Mouse (Mus musculus): Measurements from ENCODE around the gene Rxfp2. TPM values are rescaled to one million over a fixed set of nuclear protein-coding genes. Genes with fewer than 3 reads are reported as not detected.
A peak's percentile ranks its signal among the peaks of the same experiment; 100 is the strongest.

The Rxfp2 gene
- polyA plus RNA-seq, 1 experiment from 2014 or later, result 0.70 TPM

- no peak overlapping the region for H3K27ac ChIP-seq
- no peak for DNase-seq (ENCODE audit: low spot score)
- peaks cover 8% of the 10 kb centered on the region; the same call in 1 of the 2 replicates for H3K4me1 ChIP-seq (replicated peaks; ENCODE audit: control insufficient read depth, insufficient read depth, low read length)
- no peaks in the 10 kb centered on the region for H3K27me3 ChIP-seq (ENCODE audit: control insufficient read depth, insufficient read depth, low read length)
- no peak for ATAC-seq (ENCODE audit: low FRiP score)
- H3K4me2 ChIP-seq (replicated peaks), result no peak overlapping the region
- H3K4me3 ChIP-seq (replicated peaks; ENCODE audit: low read length), result no peak overlapping the region
- 81% methylated on average over 9 of the region's 9 CpGs for whole genome bisulfite sequencing
- H3K9me3 ChIP-seq (ENCODE audit: control insufficient read depth, low read length), result no peaks in the 10 kb centered on the region
- no peak overlapping the region for H3K9ac ChIP-seq
- H3K36me3 ChIP-seq (replicated peaks; ENCODE audit: control insufficient read depth, insufficient read depth), result no peaks in the 10 kb centered on the region
These were observed 107.4 kb downstream of the Rxfp2 start for GRCm38 (mm10) chr5:150125920-150126319.

- 79% methylated on average over 8 of the region's 8 CpGs for WGBS
- H3K4me3 ChIP-seq (replicated peaks; ENCODE audit: low read length), result no peak overlapping the region
- no peaks in the 10 kb centered on the region for H3K27me3 ChIP-seq (ENCODE audit: control insufficient read depth, insufficient read depth, low read length)
- peaks cover 8% of the 10 kb centered on the region; the same call in 1 of the 2 replicates for H3K4me1 ChIP-seq (replicated peaks; ENCODE audit: control insufficient read depth, insufficient read depth, low read length)
- no peak overlapping the region for H3K9ac ChIP-seq
- H3K4me2 ChIP-seq (replicated peaks), result no peak overlapping the region
- DNase-seq (ENCODE audit: low spot score) (no peak), ATAC-seq (ENCODE audit: low FRiP score) (no peak)
- no peak overlapping the region for H3K27ac ChIP-seq
- no peaks in the 10 kb centered on the region for H3K36me3 ChIP-seq (replicated peaks; ENCODE audit: control insufficient read depth, insufficient read depth)
- no peaks in the 10 kb centered on the region for H3K9me3 ChIP-seq (ENCODE audit: control insufficient read depth, low read length)
These were observed 110.0 kb downstream of the Rxfp2 start for GRCm38 (mm10) chr5:150128432-150128831.

- Histone ChIP-seq H3K9me3 (ENCODE audit: control insufficient read depth, low read length) (no peaks in the 10 kb centered on the region), H3K4me2 (replicated peaks) (no peak overlapping the region), H3K27ac (peak overlapping the region; percentile 0; the same call in 1 of the 2 replicates), H3K27me3 (ENCODE audit: control insufficient read depth, insufficient read depth, low read length) (no peaks in the 10 kb centered on the region), H3K4me1 (replicated peaks; ENCODE audit: control insufficient read depth, insufficient read depth, low read length) (peaks cover 8% of the 10 kb centered on the region; the same call in 1 of the 2 replicates), H3K36me3 (replicated peaks; ENCODE audit: control insufficient read depth, insufficient read depth) (no peaks in the 10 kb centered on the region), H3K9ac (no peak overlapping the region), H3K4me3 (replicated peaks; ENCODE audit: low read length) (no peak overlapping the region)
- 71% methylated on average over 7 of the region's 7 CpGs for WGBS
- DNase-seq (ENCODE audit: low spot score), result no peak
- ATAC-seq (ENCODE audit: low FRiP score), result no peak
These were observed 111.7 kb downstream of the Rxfp2 start for GRCm38 (mm10) chr5:150130144-150130543.

- Histone ChIP-seq H3K27ac (no peak overlapping the region), H3K36me3 (replicated peaks; ENCODE audit: control insufficient read depth, insufficient read depth) (no peaks in the 10 kb centered on the region), H3K4me1 (replicated peaks; ENCODE audit: control insufficient read depth, insufficient read depth, low read length) (peaks cover 11% of the 10 kb centered on the region; the same call in 1 of the 2 replicates), H3K27me3 (ENCODE audit: control insufficient read depth, insufficient read depth, low read length) (no peaks in the 10 kb centered on the region), H3K9ac (no peak overlapping the region), H3K4me2 (replicated peaks) (no peak overlapping the region), H3K4me3 (replicated peaks; ENCODE audit: low read length) (no peak overlapping the region), H3K9me3 (ENCODE audit: control insufficient read depth, low read length) (no peaks in the 10 kb centered on the region)
- WGBS, result 65% methylated on average over 7 of the region's 7 CpGs
- ATAC-seq (ENCODE audit: low FRiP score), result no peak
- DNase-seq (ENCODE audit: low spot score), result no peak
These were observed 112.7 kb downstream of the Rxfp2 start for GRCm38 (mm10) chr5:150131166-150131565.

Other genes starting within 250 kb of the Rxfp2 start
- gene Fry, start 100.0 kb downstream of the Rxfp2 start, polyA plus RNA-seq (2014; fragmentation: Nextera tagmentation; extraction: Ambion mirVana), result 58.8 and 66.7 TPM in 2 replicates